Mouse (Mus musculus): ENCODE data around the gene Cyb5d2.

GRCm38 (mm10) chr11:72758316-72758715 lies 37.6 kb downstream of the Cyb5d2 start:
- no peak for TF ChIP-seq CTCF (IDR thresholded peaks at IDR 0.05; ENCODE audit: low read depth, low read length)
- no peak for TF ChIP-seq POLR2A (IDR thresholded peaks at IDR 0.05; ENCODE audit: borderline replicate concordance, low read depth, low read length)

Data from bone marrow macrophage, adult 2 months (primary cell).